Mouse (Mus musculus) kidney, adult 2 months (tissue): ENCODE results near the gene Hoxa7. TPM values are rescaled to one million over a fixed set of nuclear protein-coding genes. Genes with fewer than 3 reads are reported as not detected.

ENCODE experiments used
- DNase-seq: peaks from one replicate; pipeline ENCODE4 v3.0.0; 2021
- H3K27ac ChIP-seq: fragments of 200-500 bp; 2 replicates; pipeline ENCODE4 v1.5.1; 2012; ENCODE audit warnings: low read depth, low read length, control low read depth, inconsistent platforms; ENCODE audit not compliant: insufficient read depth
- H3K27me3 ChIP-seq: fragments of 200-500 bp; replicated peaks from 2 replicates; pipeline ENCODE4 v1.6.1; 2012; ENCODE audit warnings: mild to moderate bottlenecking, moderate library complexity, low read length, inconsistent platforms; ENCODE audit not compliant: control insufficient read depth, insufficient read depth
- H3K36me3 ChIP-seq: fragments of 200-500 bp; 2 replicates; pipeline ENCODE4 v1.6.1; 2012; ENCODE audit warnings: mild to moderate bottlenecking, moderate library complexity, low read length, inconsistent platforms; ENCODE audit not compliant: control insufficient read depth, insufficient read depth
- H3K4me1 ChIP-seq: fragments of 200-500 bp; 2 replicates; pipeline ENCODE4 v1.6.1; 2011; ENCODE audit warnings: low read length; ENCODE audit not compliant: control insufficient read depth, insufficient read depth
- H3K4me3 ChIP-seq: fragments of 200-500 bp; 2 replicates; pipeline ENCODE4 v1.5.1; 2011; ENCODE audit warnings: mild to moderate bottlenecking, low read depth, low read length, control low read depth; ENCODE audit not compliant: insufficient read depth
- CTCF ChIP-seq: fragments of 200-500 bp; conservative IDR thresholded peaks from 2 replicates; pipeline ENCODE4 v1.5.1; 2011; ENCODE audit warnings: low read depth, mild to moderate bottlenecking, control low read depth, low read length, moderate library complexity, mixed read lengths; ENCODE audit not compliant: insufficient read depth, insufficient read length
- POLR2A ChIP-seq: fragments of 200-500 bp; IDR thresholded peaks from one replicate; pipeline ENCODE4 v1.6.1; 2011; ENCODE audit warnings: low read depth, low read length, control low read depth
- WGBS: fragments of 180-500 bp; shearing (Covaris S2); methylation state at CpG from one replicate; pipeline ENCODE4 v1.1.7; 2018; 5-methylcytosine and 5-hydroxymethylcytosine counted together
- polyA plus RNA-seq: library from polyadenylated mRNA; depleted of rRNA; stranded (reverse); fragments of >200 nt; gene quantifications from 2 replicates; pipeline ENCODE4 v1.2.3, GENCODE M21; 2012

The Hoxa7 gene
- polyA plus RNA-seq, 1 experiment: 44.1 TPM

DNA sequence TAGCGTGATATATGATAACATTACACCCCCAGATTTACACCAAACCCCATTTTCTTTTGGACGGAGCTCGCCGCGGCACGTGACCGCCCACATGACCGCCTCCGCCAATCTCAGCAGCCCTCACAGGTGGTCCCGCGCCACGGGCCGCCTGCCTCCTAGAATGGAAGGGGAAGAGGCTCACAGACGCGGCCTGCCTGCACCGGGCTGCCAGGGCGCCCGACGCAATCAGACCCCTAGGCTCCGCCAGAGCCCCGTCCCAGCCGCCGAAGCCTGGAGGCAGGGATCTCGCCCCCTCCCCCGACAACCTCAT lies 4.2 kb downstream of the Hoxa7 start:
- Histone ChIP-seq H3K27me3 (no peaks in the 10 kb centered on the region), H3K4me3 (peak overlapping the region; percentile 85), H3K36me3 (no peaks in the 10 kb centered on the region), H3K27ac (peak overlapping the region; percentile 98), H3K4me1 (0 out of 2 replicates have a peak, but pooled peaks cover 12% of the 10 kb centered on the region)
- TF ChIP-seq CTCF (no peak), POLR2A (peak; percentile 80)
- DNase-seq: peak; percentile 96
- 1% methylated on average over 25 of the region's 25 CpGs for WGBS

DNA sequence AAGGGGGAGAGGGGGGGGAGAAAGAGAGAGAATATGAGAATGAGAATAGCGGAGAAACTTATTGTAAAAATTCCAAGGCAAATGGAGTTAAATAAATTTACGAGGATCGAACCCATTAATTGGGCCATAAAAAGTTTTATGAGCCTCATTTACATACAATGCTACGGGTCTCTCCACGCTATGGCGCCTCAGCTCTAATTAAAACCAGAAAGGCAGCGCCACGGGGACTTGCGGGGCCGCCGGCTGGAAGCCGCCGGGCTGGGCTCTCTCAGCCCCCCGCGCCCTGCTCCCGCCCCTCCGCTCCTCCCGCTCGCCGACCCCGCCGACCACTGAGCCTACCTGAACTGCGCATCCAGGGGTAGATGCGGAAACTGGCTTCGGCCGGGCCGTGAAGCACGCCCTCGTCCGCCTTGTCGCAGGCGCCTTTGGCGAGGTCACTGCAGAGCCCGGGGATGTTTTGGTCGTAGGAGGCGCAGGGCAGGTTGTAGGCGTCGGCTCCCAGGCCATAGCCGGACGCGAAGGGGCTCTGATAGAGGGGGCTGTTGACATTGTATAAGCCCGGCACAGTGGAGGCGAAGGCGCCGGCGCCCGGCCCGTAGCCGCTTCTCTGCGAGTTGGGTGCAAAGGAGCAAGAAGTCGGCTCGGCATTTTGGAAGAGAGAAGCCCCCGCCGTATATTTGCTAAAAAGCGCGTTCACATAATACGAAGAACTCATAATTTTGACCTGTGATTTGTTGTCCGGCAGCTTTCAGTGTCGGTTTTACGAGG lies 4.8 kb downstream of the Hoxa7 start:
- WGBS: 1% methylated on average over 60 of the region's 60 CpGs
- 0 out of 2 replicates have a peak, but pooled peaks cover 12% of the 10 kb centered on the region for H3K4me1 ChIP-seq
- peak overlapping the region; percentile 85 for H3K4me3 ChIP-seq
- TF ChIP-seq POLR2A: no peak
- no peak for TF ChIP-seq CTCF
- peak; percentile 70 for DNase-seq
- H3K27me3 ChIP-seq: no peaks in the 10 kb centered on the region
- H3K36me3 ChIP-seq: no peaks in the 10 kb centered on the region
- peak overlapping the region; percentile 94 for H3K27ac ChIP-seq

- no peaks in the 10 kb centered on the region for H3K27me3 ChIP-seq
- H3K36me3 ChIP-seq: no peaks in the 10 kb centered on the region
- DNase-seq: peak; percentile 64
- H3K4me1 ChIP-seq: 0 out of 2 replicates have a peak, but pooled peaks cover 12% of the 10 kb centered on the region
- H3K27ac ChIP-seq: peak overlapping the region; percentile 94
- TF ChIP-seq CTCF: no peak
- peak overlapping the region; percentile 55 for H3K4me3 ChIP-seq
- WGBS: 16% methylated on average over 30 of the region's 30 CpGs
Observed at GRCm38 (mm10) chr6:52215771-52216535, 5.7 kb downstream of the Hoxa7 start.

DNA sequence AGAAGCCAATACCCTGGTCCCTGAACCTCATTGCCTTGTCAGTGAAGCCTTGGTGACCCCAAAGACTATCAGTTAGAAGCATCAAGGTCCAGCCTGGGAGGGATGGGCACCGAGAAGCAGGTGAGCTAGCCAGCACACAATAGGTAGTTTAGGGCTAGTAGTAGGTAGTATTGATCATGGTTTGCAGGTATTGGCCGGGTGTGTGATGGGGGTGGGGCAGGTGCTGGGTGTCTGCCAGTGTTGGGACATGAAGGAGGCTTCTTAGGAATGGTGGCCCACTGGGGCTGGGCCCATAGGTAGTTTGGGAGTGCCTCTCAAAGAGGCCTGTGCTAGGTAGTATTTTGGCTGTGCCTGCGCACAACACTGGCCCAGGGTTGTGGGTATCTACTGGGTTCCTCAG lies 6.6 kb downstream of the Hoxa7 start:
- 66% methylated on average over 3 of the region's 3 CpGs for WGBS
- TF ChIP-seq POLR2A (no peak), CTCF (no peak)
- H3K4me1 ChIP-seq: 0 out of 2 replicates have a peak, but pooled peaks cover 14% of the 10 kb centered on the region
- no peaks in the 10 kb centered on the region for H3K27me3 ChIP-seq
- H3K4me3 ChIP-seq: no peak overlapping the region
- peak; percentile 24 for DNase-seq
- H3K36me3 ChIP-seq: no peaks in the 10 kb centered on the region
- H3K27ac ChIP-seq: peak overlapping the region; percentile 29; the same call in 1 of the 2 replicates

DNA sequence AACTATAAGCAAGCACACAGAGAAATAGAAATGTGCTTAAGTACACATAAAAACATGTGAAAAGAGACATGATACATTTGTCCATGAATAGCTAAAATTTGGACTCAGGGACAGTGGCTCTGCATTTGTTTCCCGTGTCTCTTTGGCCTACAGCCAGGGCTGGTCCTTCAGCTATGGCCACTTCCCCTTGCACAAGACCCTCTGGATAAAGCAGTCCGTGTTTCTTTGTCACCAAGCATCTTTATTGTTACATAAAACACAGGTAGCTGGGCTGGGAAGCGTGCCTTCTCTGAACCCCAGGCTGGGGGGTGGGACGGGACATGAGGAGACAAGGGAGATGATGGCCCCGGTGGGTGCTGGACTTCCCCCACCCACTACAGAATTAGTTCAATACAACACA lies 7.4 kb downstream of the Hoxa7 start:
- DNase-seq: peak; percentile 41
- H3K4me3 ChIP-seq: no peak overlapping the region

GRCm38 (mm10) chr6:52213119-52213986 lies 8.3 kb downstream of the Hoxa7 start, which contains the start of the genes Hoxa3 and Gm28308:
Gene Hoxa3 (minus strand): TSS chr6:52213336.
Gene Gm28308 (minus strand): TSS chr6:52213339.
- H3K27ac ChIP-seq: peak within 1 kb of the TSS; percentile 99
- no peaks in the 10 kb centered on the region for H3K27me3 ChIP-seq

More for the DNA sequence above, 7.4 kb downstream of the Hoxa7 start:
- TF ChIP-seq CTCF (no peak), POLR2A (no peak)
- Histone ChIP-seq H3K4me1 (peaks cover 20% of the 10 kb centered on the region), H3K27me3 (no peaks in the 10 kb centered on the region), H3K27ac (peak overlapping the region; percentile 40; the same call in 1 of the 2 replicates), H3K36me3 (no peaks in the 10 kb centered on the region)
- WGBS: 43% methylated on average over 5 of the region's 5 CpGs

More at GRCm38 (mm10) chr6:52213119-52213986, 8.3 kb downstream of the Hoxa7 start, which contains the start of the genes Hoxa3 and Gm28308:
- Histone ChIP-seq H3K4me1 (peaks cover 21% of the 10 kb centered on the region), H3K4me3 (peak within 1 kb of the TSS; percentile 87), H3K36me3 (no peaks in the 10 kb centered on the region)
- TF ChIP-seq CTCF: no peak
- TF ChIP-seq POLR2A: peak; percentile 86
- 3% methylated on average over 38 of the region's 38 CpGs for WGBS
- DNase-seq: peak; percentile 93
